Mouse (Mus musculus): ENCODE data around the gene Plcxd1. TPM values are rescaled to one million over a fixed set of nuclear protein-coding genes. Genes with fewer than 3 reads are reported as not detected.
"Not testable (repeated sequence)": the region's sequence is repeated elsewhere in the genome, so short reads cannot be mapped to it uniquely, and the experiment has no call there.

Gene Plcxd1
- total RNA-seq, 1 experiment from 2014 or later, result 2.3 TPM

GRCm38 (mm10) chr5:110106140-110106871 lies 6.5 kb downstream of the Plcxd1 start:
- no peak for ATAC-seq (replicated peaks; ENCODE audit: insufficient number of reproducible peaks, low FRiP score, low TSS enrichment, poor library complexity, severe bottlenecking)

- ATAC-seq (replicated peaks; ENCODE audit: insufficient number of reproducible peaks, low FRiP score, low TSS enrichment, poor library complexity, severe bottlenecking), result no peak
Measured at GRCm38 (mm10) chr5:110106901-110107564, 7.3 kb downstream of the Plcxd1 start.

DNA sequence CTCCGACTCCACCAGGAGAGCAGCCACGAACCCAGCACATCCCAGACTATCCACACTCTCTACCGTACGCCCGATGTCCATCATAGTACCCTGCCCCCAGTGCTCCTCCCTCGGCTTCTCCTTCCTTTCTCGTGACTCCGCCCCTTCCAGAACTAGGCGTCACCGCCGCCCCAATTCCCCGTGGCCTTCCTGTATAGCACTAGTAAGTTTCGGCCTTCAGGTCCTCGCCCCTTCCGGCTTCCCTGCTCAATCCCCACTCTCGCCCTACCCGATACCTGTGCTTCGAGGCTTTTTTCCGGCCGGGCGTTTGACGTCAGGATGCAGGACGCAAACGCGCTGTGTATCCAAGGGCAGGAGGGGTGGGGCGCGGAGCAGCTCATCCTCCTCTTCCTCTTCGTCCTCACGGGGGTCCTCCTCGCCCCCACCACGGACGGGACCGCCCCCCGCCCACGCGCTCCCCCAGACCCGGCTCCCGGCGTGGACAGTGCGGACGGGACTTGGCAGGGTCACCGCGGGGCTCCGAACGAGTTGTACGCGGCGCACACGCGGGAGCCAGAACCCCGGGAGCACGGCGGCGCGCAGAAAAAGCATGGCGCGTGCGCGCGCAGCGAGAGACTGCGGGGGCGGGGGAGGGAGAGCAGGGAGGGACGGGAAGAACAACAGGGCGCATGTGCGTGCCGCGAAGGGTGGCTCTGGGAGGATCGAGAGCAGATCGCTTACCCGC lies 8.0 kb downstream of the Plcxd1 start, which contains the start of gene Gtpbp6:
Gtpbp6 (minus strand) TSS at position 617 of the 724 bp plus-strand sequence.
- peak; percentile 72 for ATAC-seq (replicated peaks; ENCODE audit: insufficient number of reproducible peaks, low FRiP score, low TSS enrichment, poor library complexity, severe bottlenecking)

GRCm38 (mm10) chr5:110108305-110108628 lies 8.5 kb downstream of the Plcxd1 start:
- ATAC-seq (replicated peaks; ENCODE audit: insufficient number of reproducible peaks, low FRiP score, low TSS enrichment, poor library complexity, severe bottlenecking), result peak; percentile 65; the same call in 1 of the 2 replicates

GRCm38 (mm10) chr5:110109991-110110441 lies 10.2 kb downstream of the Plcxd1 start, which contains the start of gene Zfp605:
Gene Zfp605, plus strand, starts transcription at chr5:110110092.
- peak; percentile 27 for ATAC-seq (replicated peaks; ENCODE audit: insufficient number of reproducible peaks, low FRiP score, low TSS enrichment, poor library complexity, severe bottlenecking)

GRCm38 (mm10) chr5:110122380-110122779 lies 22.6 kb downstream of the Plcxd1 start:
- not testable (repeated sequence) for ATAC-seq (replicated peaks; ENCODE audit: insufficient number of reproducible peaks, low FRiP score, low TSS enrichment, poor library complexity, severe bottlenecking)

DNA sequence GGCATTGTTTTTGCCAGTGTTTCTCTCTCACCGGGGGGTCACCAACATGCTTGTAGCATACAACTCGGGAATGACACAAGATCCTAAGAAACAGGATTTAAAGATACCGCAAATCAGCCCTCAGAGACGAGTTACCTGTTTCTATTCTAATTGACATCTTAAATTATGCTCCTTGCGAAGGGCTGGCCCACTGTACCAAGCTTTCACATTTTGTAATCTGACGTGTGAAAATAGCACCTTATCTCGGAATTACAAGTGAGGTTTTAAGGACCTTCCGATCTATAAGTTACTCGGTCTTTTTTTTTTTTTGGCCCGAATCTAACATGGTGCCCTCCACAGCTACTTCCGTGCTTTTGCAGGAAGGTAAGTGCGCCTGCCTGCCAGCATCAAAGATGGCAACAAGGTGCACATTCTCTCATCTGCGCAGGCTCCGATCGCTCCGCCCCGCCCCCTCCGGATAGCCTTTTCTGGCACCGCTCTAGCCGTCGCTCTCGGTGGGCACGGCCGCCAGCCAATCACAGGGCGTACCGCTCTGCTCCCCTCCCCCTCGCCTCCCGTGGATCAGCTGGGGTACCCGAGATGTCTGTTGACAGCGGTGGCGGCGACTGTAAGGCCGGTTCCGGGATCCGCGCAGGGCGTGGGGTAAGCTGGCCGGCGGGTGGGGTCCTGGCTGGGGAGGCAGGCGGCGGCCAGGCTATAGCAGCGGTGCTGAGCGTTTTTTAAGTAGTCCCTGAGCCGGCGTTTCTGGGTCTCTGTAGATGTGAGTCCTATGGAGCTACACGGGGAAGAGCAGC lies 35.7 kb downstream of the Plcxd1 start, which contains the start of gene Chfr:
Chfr (plus strand) TSS at position 550 of the 794 bp plus-strand sequence.
- ATAC-seq (replicated peaks; ENCODE audit: insufficient number of reproducible peaks, low FRiP score, low TSS enrichment, poor library complexity, severe bottlenecking), result peak; percentile 99

GRCm38 (mm10) chr5:110136087-110136464 lies 36.3 kb downstream of the Plcxd1 start:
- ATAC-seq (replicated peaks; ENCODE audit: insufficient number of reproducible peaks, low FRiP score, low TSS enrichment, poor library complexity, severe bottlenecking), result no peak; the same call in 1 of the 2 replicates

DNA sequence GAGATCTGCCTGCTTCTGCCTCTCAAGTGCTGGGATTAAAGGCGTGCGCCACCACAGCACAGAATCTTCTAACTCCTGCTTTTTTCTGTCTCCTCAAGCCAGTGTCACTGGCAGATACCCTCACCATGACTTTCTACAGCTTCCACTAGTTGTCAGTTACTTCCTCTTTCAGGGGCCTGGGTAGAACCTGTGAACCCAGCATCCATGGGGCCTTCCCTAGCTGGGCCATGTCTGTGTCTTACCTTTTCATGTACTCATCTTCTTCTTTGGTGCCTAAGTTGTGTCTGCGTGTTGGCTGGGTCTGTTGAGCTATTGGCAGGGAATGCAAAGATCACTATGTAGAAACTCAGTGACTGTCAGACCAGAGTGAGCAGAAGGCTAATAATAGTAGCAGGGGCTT lies 38.0 kb downstream of the Plcxd1 start:
- ATAC-seq (replicated peaks; ENCODE audit: insufficient number of reproducible peaks, low FRiP score, low TSS enrichment, poor library complexity, severe bottlenecking), result no peak

- ATAC-seq (replicated peaks; ENCODE audit: insufficient number of reproducible peaks, low FRiP score, low TSS enrichment, poor library complexity, severe bottlenecking), result no peak
Measured at GRCm38 (mm10) chr5:110139325-110139724, 39.6 kb downstream of the Plcxd1 start.

- ATAC-seq (replicated peaks; ENCODE audit: insufficient number of reproducible peaks, low FRiP score, low TSS enrichment, poor library complexity, severe bottlenecking), result no peak
Measured at GRCm38 (mm10) chr5:110140424-110140823, 40.7 kb downstream of the Plcxd1 start.

GRCm38 (mm10) chr5:110142309-110142708 lies 42.5 kb downstream of the Plcxd1 start:
- ATAC-seq (replicated peaks; ENCODE audit: insufficient number of reproducible peaks, low FRiP score, low TSS enrichment, poor library complexity, severe bottlenecking), result no peak

- no peak for ATAC-seq (replicated peaks; ENCODE audit: insufficient number of reproducible peaks, low FRiP score, low TSS enrichment, poor library complexity, severe bottlenecking)
Measured at GRCm38 (mm10) chr5:110143007-110143406, 43.2 kb downstream of the Plcxd1 start.

Other genes with a start within 250 kb of the Plcxd1 start
- 14.0 to 34.6 TPM (median 17.2 TPM) in 3 replicates for gene Gm15446, start 176.6 kb upstream of the Plcxd1 start, total RNA-seq (2017)
- 12.5 to 78.7 TPM (median 59.7 TPM) in 3 replicates for gene Zfp932, start 103.4 kb upstream of the Plcxd1 start, total RNA-seq (2017)
- 2.0 to 47.1 TPM (median 6.6 TPM) in 3 replicates for gene Gm17655, start 27.5 kb upstream of the Plcxd1 start, total RNA-seq (2017)
- 0.39 to 0.76 TPM in 2 of 3 replicates, not detected in the other for gene Gm35315, start 5.5 kb upstream of the Plcxd1 start, total RNA-seq (2017)
- 31.9 to 41.2 TPM (median 37.7 TPM) in 3 replicates for gene Gtpbp6, start 8.2 kb downstream of the Plcxd1 start, total RNA-seq (2017)
- 6.8 to 11.4 TPM (median 11.3 TPM) in 3 replicates for gene Zfp605, start 10.1 kb downstream of the Plcxd1 start, total RNA-seq (2017)
- 84.6 to 106 TPM (median 89.6 TPM) in 3 replicates for gene Chfr, start 35.9 kb downstream of the Plcxd1 start, total RNA-seq (2017)
- 26.9 to 50.9 TPM (median 39.0 TPM) in 3 replicates for gene Golga3, start 76.7 kb downstream of the Plcxd1 start, total RNA-seq (2017)
- 62.3 to 65.9 TPM (median 64.4 TPM) in 3 replicates for gene Ankle2, start 131.0 kb downstream of the Plcxd1 start, total RNA-seq (2017)
- gene Pgam5, start 169.9 kb downstream of the Plcxd1 start, total RNA-seq (2017), result 23.6 to 27.7 TPM (median 24.7 TPM) in 3 replicates
- gene Pxmp2, start 186.2 kb downstream of the Plcxd1 start, total RNA-seq (2017), result 0.53 to 9.9 TPM (median 2.7 TPM) in 3 replicates
- 2.1 to 5.1 TPM (median 4.1 TPM) in 3 replicates for gene Pole, start 186.3 kb downstream of the Plcxd1 start, total RNA-seq (2017)
- not detected in 3 replicates for gene P2rx2, start 243.2 kb downstream of the Plcxd1 start, total RNA-seq (2017)
- not detected in 3 replicates for gene Lrcol1, start 244.8 kb downstream of the Plcxd1 start, total RNA-seq (2017)